Mouse (Mus musculus) CH12.LX (cell line): ENCODE results near the gene Cenpn. TPM values are rescaled to one million over a fixed set of nuclear protein-coding genes. Genes with fewer than 3 reads are reported as not detected.

ENCODE experiments used
- DNase-seq: peaks from one replicate; pipeline ENCODE4 v3.0.0-alpha.2; 2013; ENCODE audit errors: extremely low read depth
- H3K27ac ChIP-seq: 2 replicates; pipeline ENCODE4 v1.5.1; 2012; ENCODE audit warnings: low read depth, mild to moderate bottlenecking, control low read depth, moderate library complexity; ENCODE audit not compliant: insufficient read depth
- H3K27me3 ChIP-seq: replicated peaks from 2 replicates; pipeline ENCODE3; 2012; ENCODE audit warnings: inconsistent platforms
- H3K36me3 ChIP-seq, 2 experiments: replicated peaks in 1 of 2; 2 replicates each; pipeline versions ENCODE3 to v1.6.1; 2012; ENCODE audit warnings: inconsistent platforms in 1 of 2, low read length in 1 of 2, mild to moderate bottlenecking in 1 of 2, mixed read lengths in 1 of 2, moderate library complexity in 1 of 2; ENCODE audit not compliant: control insufficient read depth in 1 of 2, insufficient read depth in 1 of 2
- H3K4me1 ChIP-seq, 2 experiments: 2 replicates each; pipeline ENCODE4 v1.6.1; 2012; ENCODE audit warnings: inconsistent platforms in 1 of 2, moderate library complexity in 1 of 2; ENCODE audit not compliant: insufficient read depth in 2 of 2, control insufficient read depth in 1 of 2
- H3K4me2 ChIP-seq: 2 replicates; pipeline ENCODE4 v1.6.1; 2012; ENCODE audit warnings: low read depth, mild to moderate bottlenecking, control low read depth; ENCODE audit not compliant: poor library complexity, insufficient read depth, severe bottlenecking
- H3K4me3 ChIP-seq, 3 experiments: fragments of 150-350 bp in 1 of 3; sonication (generic) in 1 of 3; replicated peaks in 1 of 3; 2 replicates each; pipeline versions ENCODE3 to v1.5.1; 2011 to 2012; ENCODE audit warnings: low read depth in 2 of 3, low read length in 2 of 3, mild to moderate bottlenecking in 2 of 3, moderate library complexity in 2 of 3, control low read depth in 1 of 3, improper control_type of control experiment in 1 of 3, inconsistent platforms in 1 of 3, mixed read lengths in 1 of 3; ENCODE audit not compliant: poor library complexity in 1 of 3
- H3K79me2 ChIP-seq: replicated peaks from 2 replicates; pipeline ENCODE4 v1.6.1; 2012; ENCODE audit warnings: mild to moderate bottlenecking, moderate library complexity; ENCODE audit not compliant: control insufficient read depth, poor library complexity, insufficient read depth, severe bottlenecking; ENCODE audit errors: extremely low read depth
- H3K9ac ChIP-seq: 2 replicates; pipeline ENCODE4 v1.6.1; 2012; ENCODE audit warnings: low read depth, mild to moderate bottlenecking, control low read depth, moderate library complexity; ENCODE audit not compliant: insufficient read depth
- H3K9me3 ChIP-seq: replicated peaks from 2 replicates; pipeline ENCODE3; 2012; ENCODE audit warnings: low read length, inconsistent platforms, mixed read lengths
- BHLHE40 ChIP-seq: IDR thresholded peaks from 2 replicates; pipeline ENCODE4 v1.6.1; 2011; ENCODE audit warnings: mild to moderate bottlenecking, low read depth, low read length, improper control_type of control experiment
- CHD1 ChIP-seq: IDR thresholded peaks from 2 replicates; pipeline ENCODE4 v1.6.1; 2012; ENCODE audit warnings: low read depth, low read length, improper control_type of control experiment, inconsistent platforms
- CHD2 ChIP-seq: IDR thresholded peaks from 2 replicates; pipeline ENCODE4 v1.6.1; 2011; ENCODE audit warnings: low read length, improper control_type of control experiment
- CTCF ChIP-seq, 2 experiments: IDR thresholded peaks in 1 of 2; conservative IDR thresholded peaks in 1 of 2; 2 replicates each; pipeline ENCODE4 v1.5.1; 2011 to 2012; ENCODE audit warnings: low read depth in 2 of 2, low read length in 2 of 2, improper control_type of control experiment in 1 of 2, inconsistent platforms in 1 of 2, mild to moderate bottlenecking in 1 of 2, moderate library complexity in 1 of 2
- E2F4 ChIP-seq: IDR thresholded peaks from 2 replicates; pipeline ENCODE4 v1.6.1; 2011; ENCODE audit warnings: low read depth, low read length, improper control_type of control experiment; ENCODE audit not compliant: insufficient replicate concordance
- EP300 ChIP-seq: IDR thresholded peaks from 2 replicates; pipeline ENCODE4 v1.6.1; 2011; ENCODE audit warnings: low read length, improper control_type of control experiment
- ETS1 ChIP-seq: conservative IDR thresholded peaks from 2 replicates; pipeline ENCODE4 v1.6.1; 2012; ENCODE audit warnings: low read depth, mild to moderate bottlenecking, inconsistent platforms, low read length, improper control_type of control experiment, moderate library complexity
- GABPA ChIP-seq: IDR thresholded peaks from 2 replicates; pipeline ENCODE4 v1.6.1; 2012; ENCODE audit warnings: low read depth, low read length, improper control_type of control experiment, inconsistent platforms; ENCODE audit not compliant: insufficient replicate concordance
- HCFC1 ChIP-seq: IDR thresholded peaks from 2 replicates; pipeline ENCODE4 v1.6.1; 2012; ENCODE audit warnings: low read depth, mild to moderate bottlenecking, inconsistent platforms, low read length, improper control_type of control experiment
- IRF4 ChIP-seq: IDR thresholded peaks from 2 replicates; pipeline ENCODE4 v1.6.1; 2014; ENCODE audit warnings: low read depth, mild to moderate bottlenecking, inconsistent platforms, low read length, improper control_type of control experiment
- MAFK ChIP-seq: IDR thresholded peaks from 2 replicates; pipeline ENCODE4 v1.6.1; 2011; ENCODE audit warnings: low read length, improper control_type of control experiment; ENCODE audit not compliant: insufficient replicate concordance
- MAZ ChIP-seq: IDR thresholded peaks from 2 replicates; pipeline ENCODE4 v1.6.1; 2012; ENCODE audit warnings: low read depth, mild to moderate bottlenecking, inconsistent platforms, low read length, improper control_type of control experiment, moderate library complexity
- MXI1 ChIP-seq: IDR thresholded peaks from 2 replicates; pipeline ENCODE4 v1.6.1; 2011; ENCODE audit warnings: mild to moderate bottlenecking, low read depth, low read length, improper control_type of control experiment
- MYC ChIP-seq: IDR thresholded peaks from 2 replicates; pipeline ENCODE4 v1.6.1; 2011; ENCODE audit warnings: low read depth, mild to moderate bottlenecking, improper control_type of control experiment, low read length
- NELFE ChIP-seq: IDR thresholded peaks from 2 replicates; pipeline ENCODE4 v1.6.1; 2011; ENCODE audit warnings: low read depth, low read length, improper control_type of control experiment
- NRF1 ChIP-seq: IDR thresholded peaks from 2 replicates; pipeline ENCODE4 v1.6.1; 2014; ENCODE audit warnings: low read depth, mild to moderate bottlenecking, inconsistent platforms, low read length, improper control_type of control experiment, moderate library complexity
- POLR2A ChIP-seq: IDR thresholded peaks from 2 replicates; pipeline ENCODE4 v1.6.1; 2011; ENCODE audit warnings: low read depth, mild to moderate bottlenecking, improper control_type of control experiment, low read length
- POLR2AphosphoS2 ChIP-seq: IDR thresholded peaks from 2 replicates; pipeline ENCODE4 v1.6.1; 2011; ENCODE audit warnings: low read depth, low read length, improper control_type of control experiment
- RAD21 ChIP-seq: IDR thresholded peaks from 2 replicates; pipeline ENCODE4 v1.6.1; 2011; ENCODE audit warnings: low read depth, mild to moderate bottlenecking, low read length, improper control_type of control experiment, moderate library complexity
- RCOR1 ChIP-seq: conservative IDR thresholded peaks from 2 replicates; pipeline ENCODE4 v1.6.1; 2012; ENCODE audit warnings: low read depth, mild to moderate bottlenecking, inconsistent platforms, low read length, improper control_type of control experiment
- SIN3A ChIP-seq: IDR thresholded peaks from 2 replicates; pipeline ENCODE4 v1.6.1; 2012; ENCODE audit warnings: low read length, improper control_type of control experiment, inconsistent platforms
- SMC3 ChIP-seq: IDR thresholded peaks from 2 replicates; pipeline ENCODE4 v1.6.1; 2011; ENCODE audit warnings: low read depth, low read length, improper control_type of control experiment
- TBP ChIP-seq: conservative IDR thresholded peaks from 2 replicates; pipeline ENCODE4 v1.6.1; 2011; ENCODE audit warnings: low read depth, low read length, improper control_type of control experiment
- UBTF ChIP-seq: IDR thresholded peaks from 2 replicates; pipeline ENCODE4 v1.6.1; 2012; ENCODE audit warnings: low read depth, mild to moderate bottlenecking, inconsistent platforms, low read length, improper control_type of control experiment, moderate library complexity
- USF1 ChIP-seq: IDR thresholded peaks from 2 replicates; pipeline ENCODE4 v1.6.1; 2014; ENCODE audit warnings: low read depth, mild to moderate bottlenecking, inconsistent platforms, low read length, improper control_type of control experiment
- USF2 ChIP-seq: conservative IDR thresholded peaks from 2 replicates; pipeline ENCODE4 v1.6.1; 2011; ENCODE audit warnings: low read depth, low read length, improper control_type of control experiment
- ZC3H11A ChIP-seq: IDR thresholded peaks from 2 replicates; pipeline ENCODE4 v1.6.1; 2012; ENCODE audit warnings: low read depth, mild to moderate bottlenecking, inconsistent platforms, low read length, improper control_type of control experiment
- ZKSCAN1 ChIP-seq: IDR thresholded peaks from 2 replicates; pipeline ENCODE4 v1.6.1; 2012; ENCODE audit warnings: low read depth, inconsistent platforms, low read length, improper control_type of control experiment, borderline replicate concordance
- ZMIZ1 ChIP-seq: IDR thresholded peaks from 2 replicates; pipeline ENCODE4 v1.6.1; 2012; ENCODE audit warnings: low read depth, mild to moderate bottlenecking, inconsistent platforms, low read length, improper control_type of control experiment
- ZNF384 ChIP-seq: IDR thresholded peaks from 2 replicates; pipeline ENCODE4 v1.6.1; 2012; ENCODE audit warnings: low read depth, low read length, improper control_type of control experiment, inconsistent platforms
- dilution Hi-C: fragments of 300-500 bp; cut with MboI; formaldehyde crosslinking; loops from 2 replicates; pipeline ENCODE4 v1.14.3; 2020; ENCODE audit warnings: low sequenced_read_pairs; ENCODE audit not compliant: extremely low pct_unique_long_range_greater_than_20kb, extremely low pct_ligation_motif_present
- in situ Hi-C: fragments of 300-500 bp; cut with MboI; formaldehyde crosslinking; loops from 3 replicates; pipeline ENCODE4 v1.14.3; 2019; ENCODE audit warnings: low sequenced_read_pairs, low pct_ligation_motif_present, low pct_unique_long_range_greater_than_20kb, mixed read lengths
- polyA plus RNA-seq: library from polyadenylated mRNA; unstranded; fragments of >175 nt; gene quantifications from 2 replicates; pipeline ENCODE4 v1.2.1, GENCODE M21; 2012; ENCODE audit warnings: low read depth; ENCODE audit not compliant: insufficient read length
- total RNA-seq, 2 experiments: library from RNA; depleted of rRNA; stranded (reverse); fragments of 300-350 nt in 1 of 2; fragments of >200 nt in 1 of 2; gene quantifications; 2 replicates each; pipeline ENCODE4 v1.2.3; 2012 to 2014

The Cenpn gene
- total and polyA plus RNA-seq, 3 experiments: 26.3 to 52.0 (median 45.6) TPM

DNA sequence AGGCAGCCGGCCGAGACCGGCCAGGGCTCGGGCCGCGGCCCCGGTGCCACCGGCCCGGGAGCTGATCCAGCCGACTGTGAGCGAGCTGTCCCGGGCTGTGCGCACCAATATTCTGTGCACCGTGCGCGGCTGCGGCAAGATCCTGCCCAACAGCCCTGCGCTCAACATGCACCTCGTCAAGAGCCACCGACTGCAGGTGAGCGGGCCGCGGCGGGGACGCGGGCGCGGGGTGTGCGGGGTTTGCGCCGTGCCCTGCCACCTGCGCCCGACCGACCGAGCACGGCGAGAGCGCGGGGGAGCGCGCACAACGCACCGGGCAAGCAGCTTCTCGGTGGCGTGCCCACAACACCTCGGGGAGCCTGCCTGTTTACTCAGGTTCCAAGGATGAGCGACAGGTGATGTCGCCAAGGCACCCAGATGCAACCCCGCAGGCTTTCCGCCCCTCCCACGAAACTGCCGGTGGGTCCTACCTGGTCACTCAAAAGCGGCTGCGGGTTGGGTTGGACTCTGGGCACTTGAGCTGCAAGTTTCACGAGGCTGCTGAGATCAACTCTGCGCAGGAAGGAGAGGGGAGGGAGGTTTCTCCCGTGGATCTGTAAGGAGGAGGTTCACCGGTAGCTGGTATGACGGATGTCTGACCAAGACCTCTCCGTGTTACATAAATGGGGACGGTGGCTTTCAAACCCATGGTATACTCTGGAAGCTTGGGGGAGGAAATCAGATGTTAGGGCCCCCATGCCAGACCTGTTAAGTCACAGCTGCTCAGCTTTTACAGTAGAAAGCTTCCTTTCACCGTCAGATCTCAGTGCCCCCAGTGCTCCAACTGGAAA is 22.2 kb downstream of the Cenpn start:
- TF ChIP-seq CHD1 (no peak), SIN3A (peak; percentile 75; the same call in 1 of the 2 replicates), MAFK (0 out of 2 replicates have a peak, but pooled peaks have one; percentile 27), UBTF (0 out of 2 replicates have a peak, but pooled peaks have one; percentile 29), ZMIZ1 (no peak), MAZ (0 out of 2 replicates have a peak, but pooled peaks have one; percentile 42), CHD2 (peak; percentile 35; the same call in 1 of the 2 replicates), RCOR1 (no peak), GABPA (no peak), BHLHE40 (peak; percentile 30; the same call in 1 of the 2 replicates), E2F4 (no peak)
- DNase-seq: peak; percentile 58
- Histone ChIP-seq H3K9me3 (no peaks in the 10 kb centered on the region), H3K27ac (peak overlapping the region; percentile 92), H3K4me2 (peak overlapping the region; percentile 98), H3K4me3 (peak overlapping the region; percentile 69 to 98 (median 98)), H3K36me3 (peaks cover 10 to 37% of the 10 kb centered on the region in 2 experiments), H3K4me1 (peaks cover 11 to 36% of the 10 kb centered on the region in 2 experiments), H3K9ac (peak overlapping the region; percentile 79), H3K27me3 (no peaks in the 10 kb centered on the region), H3K79me2 (peaks cover 40% of the 10 kb centered on the region)
- dilution Hi-C loops (no loop called here), in situ Hi-C loops (no loop called here)

DNA sequence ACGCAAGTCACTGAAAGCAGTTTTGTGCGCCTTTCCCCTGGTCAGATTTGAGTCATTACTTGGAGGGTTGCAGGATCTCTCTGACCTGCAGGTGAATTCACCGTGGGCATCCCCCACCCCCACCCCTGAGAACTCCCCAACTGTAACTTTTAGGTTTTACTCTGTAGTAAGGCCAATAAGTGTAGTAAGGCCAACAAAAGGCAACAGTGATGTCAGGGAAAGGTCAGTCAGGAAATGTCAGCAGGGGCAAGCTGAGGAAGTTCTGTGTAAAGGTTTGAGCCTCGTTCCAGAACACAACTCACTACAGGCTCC is 22.8 kb downstream of the Cenpn start:
- Histone ChIP-seq H3K4me2 (peak overlapping the region; percentile 98), H3K4me1 (peaks cover 11 to 39% of the 10 kb centered on the region in 2 experiments), H3K9ac (peak overlapping the region; percentile 79; the same call in 1 of the 2 replicates), H3K27ac (peak overlapping the region; percentile 92), H3K9me3 (no peaks in the 10 kb centered on the region), H3K36me3 (peaks cover 10 to 33% of the 10 kb centered on the region in 2 experiments), H3K27me3 (no peaks in the 10 kb centered on the region), H3K4me3 (peak overlapping the region; percentile 69 to 98 (median 98)), H3K79me2 (peaks cover 42% of the 10 kb centered on the region)
- in situ Hi-C loops: no loop called here
- dilution Hi-C loops: no loop called here
- no peak for DNase-seq
- TF ChIP-seq HCFC1 (no peak), EP300 (peak; percentile 44; the same call in 1 of the 2 replicates), USF2 (no peak), CHD2 (no peak), POLR2A (no peak), MAFK (no peak), POLR2AphosphoS2 (no peak), ETS1 (peak; percentile 56; the same call in 1 of the 2 replicates), NRF1 (no peak), MXI1 (0 out of 2 replicates have a peak, but pooled peaks have one; percentile 50), CTCF (conservative IDR thresholded peaks at IDR 0.05 in 1 of 2, IDR thresholded peaks at IDR 0.05 in 1 of 2; ENCODE audit: low read depth in 2 of 2, low read length in 2 of 2) (no peak), E2F4 (no peak), USF1 (no peak), GABPA (no peak), MYC (no peak), UBTF (0 out of 2 replicates have a peak, but pooled peaks have one; percentile 40), RCOR1 (no peak), SMC3 (no peak), NELFE (no peak), RAD21 (no peak), ZC3H11A (no peak), IRF4 (peak; percentile 84), TBP (no peak), ZNF384 (no peak), BHLHE40 (no peak; the same call in 1 of the 2 replicates), ZMIZ1 (no peak), ZKSCAN1 (no peak)
